Mouse (Mus musculus) retina, adult 2 months (tissue): Measurements from ENCODE around the gene Prpf8.

Source experiments
- DNase-seq: peaks from one replicate; pipeline ENCODE4 v3.0.0-alpha.2; 2012; ENCODE audit warnings: low read depth, low spot score

The Prpf8 gene

DNA sequence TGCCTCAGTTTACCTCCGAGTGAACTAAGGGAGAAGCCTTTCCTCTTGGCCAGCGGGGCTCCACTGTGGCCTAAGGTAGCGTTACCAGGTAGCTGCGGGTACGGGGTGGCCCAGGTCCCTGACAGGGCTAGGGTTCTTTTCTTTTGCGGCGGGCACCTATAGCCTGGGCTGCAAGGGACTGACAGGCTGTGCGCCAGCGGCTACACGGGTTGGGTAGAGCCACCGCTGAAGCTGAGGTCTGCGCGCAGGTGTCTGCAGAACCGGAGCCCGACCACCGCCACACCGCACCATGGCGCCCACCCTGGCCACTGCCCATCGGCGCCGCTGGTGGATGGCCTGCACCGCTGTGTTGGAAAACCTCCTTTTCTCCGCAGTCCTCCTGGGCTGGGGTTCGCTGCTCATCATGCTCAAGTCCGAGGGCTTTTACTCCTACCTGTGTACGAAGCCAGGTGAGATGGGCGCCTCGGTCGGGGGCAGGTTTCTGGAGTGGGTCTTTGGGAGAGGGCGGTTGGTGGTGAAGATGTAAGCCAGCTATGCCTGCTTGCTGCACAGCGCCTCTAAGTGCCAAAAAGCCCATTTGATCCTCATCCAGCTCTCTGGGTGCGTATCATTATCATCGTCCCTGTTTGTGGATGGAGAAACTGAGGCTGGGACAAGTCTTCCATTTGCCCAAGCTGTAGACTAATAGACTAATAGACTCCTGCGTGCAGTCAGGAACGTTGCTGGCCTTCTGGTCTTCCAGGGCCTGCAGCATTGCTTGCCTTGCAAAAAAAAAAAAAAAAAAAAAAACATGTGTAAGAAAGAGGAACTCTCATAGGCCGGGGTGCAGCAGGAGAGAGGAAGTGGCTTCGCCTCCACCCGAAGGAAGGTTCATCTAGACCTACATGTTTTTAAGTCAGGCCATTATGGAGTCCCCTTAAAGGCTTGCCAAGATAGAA is 46.0 kb downstream of the Prpf8 start:
- no peak for DNase-seq

- DNase-seq: no peak
These were observed 46.8 kb downstream of the Prpf8 start for GRCm38 (mm10) chr11:75533314-75534015.

- DNase-seq: no peak
These were observed 47.8 kb downstream of the Prpf8 start for GRCm38 (mm10) chr11:75534286-75535033.

DNA sequence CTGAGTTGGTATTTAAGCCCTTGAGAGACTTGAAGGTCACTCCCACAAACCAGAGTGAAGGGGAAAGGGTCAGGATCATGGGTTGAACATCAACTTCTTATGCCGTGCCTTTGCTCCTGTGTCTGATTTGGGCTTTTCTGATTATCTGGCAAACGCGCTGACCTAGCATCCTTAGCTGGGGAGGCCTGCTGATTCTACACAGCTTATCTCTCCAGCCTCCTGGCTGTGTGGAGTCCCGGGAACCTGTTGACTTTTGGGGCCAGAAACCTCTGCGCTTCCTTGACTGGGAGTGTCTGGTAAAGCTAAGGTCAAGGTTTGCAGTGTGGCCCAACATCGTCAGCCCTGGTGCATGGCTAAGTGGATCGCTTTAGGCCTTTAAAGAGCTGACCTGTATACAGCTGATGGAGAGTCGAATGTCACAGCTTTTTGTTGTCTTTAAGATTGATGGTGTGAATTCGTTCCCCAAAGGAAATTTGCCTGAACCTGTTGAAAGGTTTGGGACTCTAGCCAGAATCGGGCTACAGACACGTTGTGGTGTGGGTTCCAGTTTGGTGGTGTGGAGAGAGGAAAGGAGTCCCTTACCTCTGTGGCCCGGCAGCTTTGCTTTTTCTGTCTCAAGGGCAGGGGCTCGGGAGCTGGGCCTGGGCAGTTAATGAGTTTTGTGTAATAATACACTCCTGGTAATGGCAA is 48.6 kb downstream of the Prpf8 start:
- DNase-seq: no peak

DNA sequence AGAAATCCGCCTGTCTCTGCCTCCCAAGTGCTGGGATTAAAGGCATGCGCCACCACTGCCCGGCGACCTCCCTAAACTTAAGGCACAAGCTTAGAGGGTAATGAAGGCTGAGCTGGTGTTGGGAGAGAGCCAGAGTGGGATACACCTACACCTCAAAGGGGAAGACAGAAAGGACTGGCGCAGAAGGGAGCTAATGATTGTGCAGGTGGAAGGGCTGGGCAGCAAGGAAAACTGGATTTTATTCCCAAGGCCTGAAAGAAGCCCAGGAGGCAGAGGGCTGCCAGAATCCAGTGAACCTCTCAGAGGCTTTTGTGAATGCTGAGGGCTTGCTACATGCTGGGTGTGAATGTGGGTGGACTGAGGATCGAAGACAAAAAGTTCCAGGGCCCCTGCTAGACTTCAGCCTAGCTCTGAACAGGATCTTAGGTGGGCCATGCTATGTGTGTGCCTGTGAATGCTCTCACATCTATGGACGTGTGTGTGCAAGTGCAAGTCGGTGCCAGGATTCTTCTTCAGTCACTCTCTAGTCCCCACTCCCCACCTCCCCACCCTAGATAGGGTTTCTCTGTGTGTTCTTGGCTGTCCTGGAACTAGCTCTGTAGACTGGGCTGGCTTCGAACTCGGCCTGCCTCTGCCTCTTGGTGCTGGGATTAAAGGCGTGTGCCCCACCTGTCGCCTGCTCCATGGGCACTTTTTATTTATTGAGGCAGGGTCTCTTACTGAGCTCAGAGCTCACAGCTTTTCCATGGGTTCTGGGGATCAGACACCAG is 49.8 kb downstream of the Prpf8 start:
- no peak for DNase-seq

DNA sequence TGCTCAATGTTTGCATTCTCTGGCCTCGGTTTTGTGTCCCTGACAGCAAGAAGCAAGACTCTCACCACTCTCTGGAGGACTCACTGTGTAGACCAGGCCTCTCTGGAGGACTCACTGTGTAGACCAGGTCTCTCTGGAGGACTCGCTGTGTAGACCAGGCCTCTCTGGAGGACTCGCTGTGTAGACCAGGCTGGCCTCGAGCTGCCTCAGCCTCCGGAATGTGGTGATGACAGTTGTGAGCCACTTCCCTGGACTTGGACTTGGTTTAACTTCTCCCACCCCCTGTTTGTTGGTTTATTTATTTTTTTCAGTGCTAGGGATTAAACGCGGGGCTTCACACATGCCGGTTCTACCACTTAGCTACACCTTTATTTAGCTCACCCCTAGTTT is 50.4 kb downstream of the Prpf8 start:
- DNase-seq: no peak

- no peak for DNase-seq
These were observed 51.0 kb downstream of the Prpf8 start for GRCm38 (mm10) chr11:75537491-75538183.

- DNase-seq: no peak
These were observed 51.8 kb downstream of the Prpf8 start for GRCm38 (mm10) chr11:75538184-75538969.

- no peak for DNase-seq
These were observed 52.3 kb downstream of the Prpf8 start for GRCm38 (mm10) chr11:75538970-75539299.

DNA sequence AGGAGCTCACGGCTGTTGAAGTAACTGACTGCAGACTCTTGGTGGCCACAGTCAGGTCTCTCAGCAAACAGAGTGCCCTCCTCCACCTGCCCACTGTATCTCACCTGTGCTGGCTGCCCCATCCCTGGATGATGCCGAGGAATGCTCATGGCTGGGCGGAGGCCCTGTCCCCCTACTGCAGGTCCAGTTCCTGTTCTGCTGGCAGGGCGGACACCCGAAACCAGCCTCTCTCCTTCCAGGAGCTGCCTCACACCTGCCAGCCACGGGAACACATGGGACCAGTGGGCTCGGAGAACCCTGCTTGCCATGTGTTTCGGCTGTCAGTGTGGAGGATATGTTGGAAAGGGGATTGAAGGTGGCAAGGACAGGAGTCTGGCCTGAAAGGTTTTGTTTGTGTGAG is 53.6 kb downstream of the Prpf8 start:
- no peak for DNase-seq

- no peak for DNase-seq
These were observed 54.3 kb downstream of the Prpf8 start for GRCm38 (mm10) chr11:75540710-75541581.

DNA sequence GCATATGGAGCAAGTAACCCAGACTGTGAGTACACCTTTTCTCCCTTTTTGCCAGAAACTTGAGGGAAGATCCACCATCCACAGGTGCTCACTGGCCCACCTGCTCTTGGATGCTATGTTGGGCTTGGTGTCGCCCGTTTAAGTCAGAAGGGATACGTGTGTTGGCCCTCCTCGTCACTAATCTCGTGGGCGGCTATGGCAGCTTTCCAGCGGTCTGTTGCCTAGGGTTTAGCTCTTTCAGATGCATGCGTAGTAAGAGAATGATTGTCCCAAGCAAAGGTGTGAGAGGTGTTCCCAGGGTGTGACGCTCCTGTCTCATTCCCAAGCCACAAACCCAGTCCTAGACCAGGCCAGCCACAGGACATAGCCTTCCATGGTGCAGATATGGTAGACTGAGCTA is 58.1 kb downstream of the Prpf8 start:
- DNase-seq: no peak

DNA sequence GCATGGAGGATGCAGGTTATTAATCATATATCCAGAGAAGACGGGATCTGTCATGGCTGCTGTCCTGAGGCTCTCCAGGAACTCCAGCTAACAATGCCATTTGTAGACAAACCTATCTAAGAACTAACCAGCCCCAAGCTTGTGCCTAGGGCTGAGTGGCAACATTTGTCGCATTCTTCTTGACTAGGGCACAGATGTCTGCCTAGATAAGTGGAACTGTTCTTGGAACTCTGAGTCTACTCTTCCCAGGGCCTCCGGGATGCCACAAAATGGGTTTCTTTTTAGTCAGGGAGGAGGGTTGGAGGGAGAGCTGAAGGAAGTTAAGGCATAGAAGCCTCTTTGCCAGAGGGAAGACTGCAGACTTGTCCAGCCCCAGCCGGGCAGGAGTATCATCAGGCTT is 59.4 kb downstream of the Prpf8 start:
- no peak for DNase-seq

DNA sequence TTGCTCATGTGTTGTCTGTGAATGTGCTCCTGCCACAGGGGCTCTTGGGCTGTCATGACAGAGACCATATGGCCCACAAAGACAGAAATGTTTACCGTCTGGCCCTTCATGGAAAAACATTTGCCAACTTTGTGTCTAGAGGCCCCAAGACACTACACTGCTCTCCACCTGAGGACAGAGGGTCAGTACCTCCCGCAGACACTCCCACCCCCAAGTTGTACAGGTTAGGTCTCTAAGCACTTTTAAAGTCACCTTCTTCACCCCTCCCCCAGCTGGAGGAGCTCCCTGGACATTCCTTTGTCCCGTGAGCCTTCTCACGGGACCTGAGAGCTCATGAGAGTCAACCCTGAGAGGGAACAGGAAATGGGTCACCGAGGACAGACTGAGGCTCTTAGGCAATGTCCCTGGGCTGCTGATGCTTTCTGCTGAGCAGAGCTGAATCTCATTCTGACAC is 63.1 kb downstream of the Prpf8 start:
- DNase-seq: no peak

DNA sequence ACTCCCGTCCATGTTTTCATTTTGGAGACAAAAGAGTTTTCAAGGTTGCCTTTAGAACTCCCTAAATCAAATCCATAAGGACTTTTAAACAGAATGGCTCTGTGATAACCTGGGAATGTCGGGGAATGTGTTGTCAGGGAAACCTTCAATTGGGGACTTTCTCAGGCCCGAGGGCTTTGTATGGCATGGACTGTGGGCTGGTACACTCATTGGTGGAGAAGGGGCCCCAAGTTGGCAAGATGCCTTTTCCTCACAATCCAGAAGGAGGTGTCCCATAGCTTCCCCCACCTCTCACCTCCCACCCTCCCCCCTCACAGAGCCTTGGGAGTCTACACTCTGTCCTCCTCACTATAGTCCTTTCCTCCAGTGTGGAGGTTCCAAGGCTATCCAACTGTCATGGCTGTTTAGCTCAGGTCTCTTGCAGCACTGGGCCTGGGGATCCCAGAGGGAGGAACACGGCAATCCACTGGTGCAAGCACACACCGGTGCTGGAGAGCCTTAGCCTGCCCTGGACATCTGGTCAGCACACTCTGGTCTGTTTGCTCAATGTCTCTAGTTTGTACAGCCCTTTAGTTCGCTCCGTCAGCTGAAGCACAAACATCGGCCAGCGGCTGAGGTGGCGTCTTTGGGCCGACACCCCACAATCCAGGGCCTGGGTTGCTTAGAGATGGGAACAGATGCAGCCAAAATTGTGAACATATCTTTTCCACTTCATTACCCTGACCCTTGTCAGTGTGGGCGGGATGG is 63.8 kb downstream of the Prpf8 start:
- DNase-seq: no peak

DNA sequence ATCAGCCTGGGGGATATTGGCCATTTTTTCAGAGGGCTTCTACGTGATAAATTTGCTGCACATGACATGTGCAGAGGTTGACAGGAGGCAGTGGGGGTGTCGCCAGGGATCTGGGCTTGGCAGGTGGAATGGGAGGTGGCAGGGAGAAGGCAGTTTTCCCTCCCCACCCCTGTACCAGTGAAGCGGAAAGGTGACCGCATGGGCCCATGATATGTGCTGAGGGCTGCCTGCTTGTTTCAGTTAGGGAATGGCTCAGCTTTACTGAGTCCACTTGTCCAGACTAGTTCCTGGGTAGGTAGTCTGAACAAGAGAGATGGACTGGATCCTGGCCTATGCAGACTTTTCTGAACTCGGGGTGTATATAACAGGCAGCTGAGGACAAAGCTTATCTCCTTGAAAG is 64.7 kb downstream of the Prpf8 start:
- no peak for DNase-seq

DNA sequence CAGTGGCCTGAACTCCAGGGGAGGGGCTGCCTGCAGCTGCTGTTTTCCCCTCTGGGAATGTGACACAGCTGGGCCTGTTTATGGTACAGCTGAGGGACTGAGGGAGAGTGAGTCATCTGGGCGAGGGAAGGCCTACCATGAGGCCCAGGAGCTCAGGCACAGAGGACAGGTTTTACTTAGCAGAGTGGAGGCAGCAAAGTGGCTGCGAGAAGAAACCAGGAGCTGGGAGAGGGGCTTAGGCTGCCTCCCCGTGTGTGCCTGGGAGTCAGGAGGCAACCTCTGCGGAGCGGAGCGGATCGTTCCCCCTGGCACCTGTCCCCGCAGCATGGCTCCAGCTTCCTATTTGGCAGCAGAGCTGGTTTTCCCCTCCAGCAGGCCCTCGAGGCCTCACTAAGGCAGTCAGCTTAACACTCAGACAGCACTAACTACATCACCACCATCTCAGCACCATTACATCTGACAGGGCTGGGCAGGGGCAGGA is 65.4 kb downstream of the Prpf8 start:
- no peak for DNase-seq
